Mouse (Mus musculus): ENCODE measurements around the gene Ost4. TPM values are rescaled to one million over a fixed set of nuclear protein-coding genes. Genes with fewer than 3 reads are reported as not detected.

The Ost4 gene
- polyA plus RNA-seq, 1 experiment, result 262 TPM

DNA sequence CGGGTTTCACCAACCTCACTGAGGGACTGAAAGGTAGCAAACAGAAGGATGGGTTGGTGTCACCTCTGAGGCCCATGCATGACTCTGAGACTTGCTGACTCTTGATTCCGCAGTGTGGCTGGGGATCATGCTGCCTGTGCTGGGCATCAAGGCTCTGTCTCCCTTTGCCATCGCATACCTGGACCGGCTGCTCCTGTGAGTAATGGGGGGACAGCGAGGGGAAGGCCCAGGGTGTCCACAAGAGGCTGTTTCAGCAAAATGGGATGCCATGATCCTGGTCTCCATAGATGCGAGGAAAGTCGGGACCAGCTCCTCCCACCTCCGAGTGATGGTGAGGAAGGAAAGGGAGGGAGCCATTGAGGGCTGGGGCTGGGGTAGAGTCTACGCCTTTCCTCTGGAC lies 35.0 kb downstream of the Ost4 start:
- Histone ChIP-seq H3K4me2 (ENCODE audit: low read depth) (no peak overlapping the region), H3K27me3 (ENCODE audit: control insufficient read depth, insufficient read depth, insufficient read length) (no peaks in the 10 kb centered on the region), H3K79me2 (ENCODE audit: control insufficient read depth, insufficient read depth) (peaks cover 11% of the 10 kb centered on the region), H3ac (ENCODE audit: control insufficient read depth, insufficient read length) (no peak overlapping the region), H3K36me3 (ENCODE audit: control insufficient read depth, insufficient read depth) (peaks cover 38% of the 10 kb centered on the region), H3K4me3 (no peak overlapping the region)
- TF ChIP-seq MAX (IDR thresholded peaks at IDR 0.05; ENCODE audit: low read depth) (no peak), MYOD1 (IDR thresholded peaks at IDR 0.05; ENCODE audit: control insufficient read depth in 1 of 3, insufficient read length in 2 of 3, low read depth in 2 of 3) (no peak), TCF12 (IDR thresholded peaks at IDR 0.05; ENCODE audit: insufficient read depth, poor library complexity, severe bottlenecking) (no peak), POLR2AphosphoS2 (IDR thresholded peaks at IDR 0.05; ENCODE audit: insufficient read length, low read depth) (no peak), CEBPB (IDR thresholded peaks at IDR 0.05; ENCODE audit: insufficient read depth, poor library complexity, severe bottlenecking) (no peak), SRF (IDR thresholded peaks at IDR 0.05; ENCODE audit: control insufficient read depth, insufficient read length, low read depth) (no peak), MYOG (IDR thresholded peaks at IDR 0.05; ENCODE audit: control insufficient read depth in 1 of 3, insufficient read depth in 1 of 3, insufficient read length in 2 of 3, low read depth in 2 of 3) (no peak), USF1 (IDR thresholded peaks at IDR 0.05; ENCODE audit: low read depth) (no peak), REST (IDR thresholded peaks at IDR 0.05; ENCODE audit: insufficient read depth, insufficient read length) (no peak), E2F4 (IDR thresholded peaks at IDR 0.05; ENCODE audit: insufficient read depth) (no peak), POLR2A (IDR thresholded peaks at IDR 0.05; ENCODE audit: insufficient read length, low read depth) (no peak)

DNA sequence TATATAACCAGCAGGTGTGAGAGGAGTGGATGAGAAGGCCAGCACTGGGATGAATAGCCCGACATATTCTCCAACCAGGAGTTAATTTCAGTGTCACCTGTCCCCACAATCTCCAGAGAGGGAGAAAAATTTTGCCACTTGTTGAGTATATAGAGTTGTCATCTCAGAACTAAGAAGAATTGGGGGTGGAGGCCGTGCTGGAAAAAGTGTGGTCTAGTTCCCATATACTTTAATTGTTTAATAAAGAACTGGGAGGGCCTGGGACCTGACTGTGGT lies 37.5 kb downstream of the Ost4 start:
- H3ac ChIP-seq (ENCODE audit: control insufficient read depth, insufficient read length), result peak overlapping the region; percentile 53
- TF ChIP-seq CEBPB (IDR thresholded peaks at IDR 0.05; ENCODE audit: insufficient read depth, poor library complexity, severe bottlenecking) (no peak), MAX (IDR thresholded peaks at IDR 0.05; ENCODE audit: low read depth) (no peak), POLR2AphosphoS2 (IDR thresholded peaks at IDR 0.05; ENCODE audit: insufficient read length, low read depth) (no peak), TCF3 (IDR thresholded peaks at IDR 0.05; ENCODE audit: insufficient read length, low read depth) (no peak), USF1 (IDR thresholded peaks at IDR 0.05; ENCODE audit: low read depth) (no peak), MYOD1 (IDR thresholded peaks at IDR 0.05; ENCODE audit: control insufficient read depth in 1 of 3, insufficient read length in 2 of 3, low read depth in 2 of 3) (no peak), SRF (IDR thresholded peaks at IDR 0.05; ENCODE audit: control insufficient read depth, insufficient read length, low read depth) (no peak), E2F4 (IDR thresholded peaks at IDR 0.05; ENCODE audit: insufficient read depth) (no peak), MYOG (IDR thresholded peaks at IDR 0.05; ENCODE audit: control insufficient read depth in 1 of 3, insufficient read depth in 1 of 3, insufficient read length in 2 of 3, low read depth in 2 of 3) (no peak), TCF12 (IDR thresholded peaks at IDR 0.05; ENCODE audit: insufficient read depth, poor library complexity, severe bottlenecking) (no peak), REST (IDR thresholded peaks at IDR 0.05; ENCODE audit: insufficient read depth, insufficient read length) (no peak), POLR2A (IDR thresholded peaks at IDR 0.05; ENCODE audit: insufficient read length, low read depth) (no peak)
- peaks cover 11% of the 10 kb centered on the region for H3K79me2 ChIP-seq (ENCODE audit: control insufficient read depth, insufficient read depth)
- H3K27me3 ChIP-seq (ENCODE audit: control insufficient read depth, insufficient read depth, insufficient read length), result no peaks in the 10 kb centered on the region
- H3K4me3 ChIP-seq, result peak overlapping the region; percentile 67
- H3K4me2 ChIP-seq (ENCODE audit: low read depth), result peak overlapping the region; percentile 89
- H3K36me3 ChIP-seq (ENCODE audit: control insufficient read depth, insufficient read depth), result peaks cover 23% of the 10 kb centered on the region

GRCm38 (mm10) chr5:30869405-30870130 lies 38.0 kb downstream of the Ost4 start:
- H3ac ChIP-seq (ENCODE audit: control insufficient read depth, insufficient read length), result peak overlapping the region; percentile 53
- H3K36me3 ChIP-seq (ENCODE audit: control insufficient read depth, insufficient read depth), result peaks cover 18% of the 10 kb centered on the region
- H3K79me2 ChIP-seq (ENCODE audit: control insufficient read depth, insufficient read depth), result peaks cover 11% of the 10 kb centered on the region
- no peaks in the 10 kb centered on the region for H3K27me3 ChIP-seq (ENCODE audit: control insufficient read depth, insufficient read depth, insufficient read length)
- peak overlapping the region; percentile 67 for H3K4me3 ChIP-seq
- peak overlapping the region; percentile 89 for H3K4me2 ChIP-seq (ENCODE audit: low read depth)
- TF ChIP-seq TCF3 (IDR thresholded peaks at IDR 0.05; ENCODE audit: insufficient read length, low read depth) (no peak), REST (IDR thresholded peaks at IDR 0.05; ENCODE audit: insufficient read depth, insufficient read length) (peak; percentile 13), MAX (IDR thresholded peaks at IDR 0.05; ENCODE audit: low read depth) (no peak), E2F4 (IDR thresholded peaks at IDR 0.05; ENCODE audit: insufficient read depth) (peak; percentile 29), TCF12 (IDR thresholded peaks at IDR 0.05; ENCODE audit: insufficient read depth, poor library complexity, severe bottlenecking) (no peak), SRF (IDR thresholded peaks at IDR 0.05; ENCODE audit: control insufficient read depth, insufficient read length, low read depth) (no peak), POLR2AphosphoS2 (IDR thresholded peaks at IDR 0.05; ENCODE audit: insufficient read length, low read depth) (peak; percentile 92), POLR2A (IDR thresholded peaks at IDR 0.05; ENCODE audit: insufficient read length, low read depth) (peak; percentile 95), MYOD1 (IDR thresholded peaks at IDR 0.05; ENCODE audit: control insufficient read depth in 1 of 3, insufficient read length in 2 of 3, low read depth in 2 of 3) (peak in 2 of 3 experiments; percentile 18 to 27), MYOG (IDR thresholded peaks at IDR 0.05; ENCODE audit: control insufficient read depth in 1 of 3, insufficient read depth in 1 of 3, insufficient read length in 2 of 3, low read depth in 2 of 3) (peak in 2 of 3 experiments; percentile 42 to 48), CEBPB (IDR thresholded peaks at IDR 0.05; ENCODE audit: insufficient read depth, poor library complexity, severe bottlenecking) (no peak), USF1 (IDR thresholded peaks at IDR 0.05; ENCODE audit: low read depth) (no peak)

- TF ChIP-seq E2F4 (IDR thresholded peaks at IDR 0.05; ENCODE audit: insufficient read depth) (no peak), CEBPB (IDR thresholded peaks at IDR 0.05; ENCODE audit: insufficient read depth, poor library complexity, severe bottlenecking) (no peak), USF1 (IDR thresholded peaks at IDR 0.05; ENCODE audit: low read depth) (no peak), REST (IDR thresholded peaks at IDR 0.05; ENCODE audit: insufficient read depth, insufficient read length) (no peak), MYOG (IDR thresholded peaks at IDR 0.05; ENCODE audit: control insufficient read depth in 1 of 3, insufficient read depth in 1 of 3, insufficient read length in 2 of 3, low read depth in 2 of 3) (no peak), MYOD1 (IDR thresholded peaks at IDR 0.05; ENCODE audit: control insufficient read depth in 1 of 3, insufficient read length in 2 of 3, low read depth in 2 of 3) (no peak), POLR2A (IDR thresholded peaks at IDR 0.05; ENCODE audit: insufficient read length, low read depth) (no peak), SRF (IDR thresholded peaks at IDR 0.05; ENCODE audit: control insufficient read depth, insufficient read length, low read depth) (no peak), POLR2AphosphoS2 (IDR thresholded peaks at IDR 0.05; ENCODE audit: insufficient read length, low read depth) (no peak), MAX (IDR thresholded peaks at IDR 0.05; ENCODE audit: low read depth) (no peak), TCF12 (IDR thresholded peaks at IDR 0.05; ENCODE audit: insufficient read depth, poor library complexity, severe bottlenecking) (no peak), TCF3 (IDR thresholded peaks at IDR 0.05; ENCODE audit: insufficient read length, low read depth) (no peak)
- Histone ChIP-seq H3K4me3 (peak overlapping the region; percentile 67), H3ac (ENCODE audit: control insufficient read depth, insufficient read length) (peak overlapping the region; percentile 53), H3K4me2 (ENCODE audit: low read depth) (peak overlapping the region; percentile 89), H3K36me3 (ENCODE audit: control insufficient read depth, insufficient read depth) (peaks cover 13% of the 10 kb centered on the region), H3K27me3 (ENCODE audit: control insufficient read depth, insufficient read depth, insufficient read length) (no peaks in the 10 kb centered on the region), H3K79me2 (ENCODE audit: control insufficient read depth, insufficient read depth) (peaks cover 11% of the 10 kb centered on the region)
These were observed 38.6 kb downstream of the Ost4 start for GRCm38 (mm10) chr5:30868981-30869380.

Data from myocyte (in vitro differentiated cells).